Mouse (Mus musculus): ENCODE measurements around the gene Arntl. TPM values are rescaled to one million over a fixed set of nuclear protein-coding genes. Genes with fewer than 3 reads are reported as not detected.

The Arntl gene
- polyA plus RNA-seq, 1 experiment from 2014 or later: 11.2 TPM

DNA sequence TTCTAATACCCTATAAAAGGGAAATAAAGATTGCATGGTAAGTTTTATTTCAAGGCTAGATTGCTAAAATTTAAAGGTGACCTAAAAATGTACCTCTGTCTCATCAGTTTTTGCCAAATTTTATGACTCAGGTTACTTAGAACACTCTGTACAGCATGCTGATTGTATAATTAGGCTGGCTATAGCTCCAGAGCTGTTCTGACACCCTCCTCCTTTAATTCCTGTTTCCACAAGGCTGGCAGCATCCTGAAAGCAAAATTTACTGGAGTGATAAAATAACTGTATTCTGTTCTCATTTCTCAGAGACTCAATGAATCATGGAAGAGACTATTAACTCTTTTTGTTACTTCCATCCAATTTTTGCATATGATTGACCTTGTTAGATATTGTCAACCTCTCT lies 126.8 kb downstream of the Arntl start:
- no peak for ATAC-seq (ENCODE audit: low FRiP score, low TSS enrichment)
- Histone ChIP-seq H3K4me2 (replicated peaks; ENCODE audit: low read depth, low read length) (no peak overlapping the region), H3K36me3 (ENCODE audit: control insufficient read depth, insufficient read depth, low read length) (no peaks in the 10 kb centered on the region; the same call in 1 of the 2 replicates)

DNA sequence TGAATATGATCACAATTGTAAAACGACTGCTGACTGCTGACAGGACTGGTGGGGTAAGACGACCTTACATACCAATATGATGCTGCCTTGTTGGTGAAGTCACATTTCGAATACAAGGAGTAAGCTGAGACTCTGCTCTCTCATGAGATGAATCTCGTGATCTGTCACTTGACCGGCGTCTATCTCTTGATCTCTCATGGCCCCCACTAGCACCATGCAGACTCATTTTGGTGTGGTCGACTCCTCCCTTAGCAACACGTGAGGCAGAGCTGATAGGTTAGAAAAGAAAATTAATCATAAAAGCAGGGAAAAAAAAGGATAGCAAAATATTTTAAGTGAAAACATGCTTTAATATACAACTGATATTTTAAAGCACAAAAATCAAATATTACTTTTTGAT lies 128.0 kb downstream of the Arntl start:
- Histone ChIP-seq H3K4me3 (ENCODE audit: low read length) (no peak overlapping the region), H3K9me3 (ENCODE audit: control insufficient read depth, low read length) (no peaks in the 10 kb centered on the region), H3K4me1 (ENCODE audit: control insufficient read depth, insufficient read depth, low read length) (no peaks in the 10 kb centered on the region), H3K27ac (ENCODE audit: low read depth, low read length) (no peak overlapping the region), H3K36me3 (ENCODE audit: control insufficient read depth, insufficient read depth, low read length) (no peaks in the 10 kb centered on the region; the same call in 1 of the 2 replicates), H3K4me2 (replicated peaks; ENCODE audit: low read depth, low read length) (no peak overlapping the region), H3K27me3 (ENCODE audit: control insufficient read depth, insufficient read depth, low read length) (no peaks in the 10 kb centered on the region), H3K9ac (ENCODE audit: low read depth, low read length) (no peak overlapping the region)
- 82% methylated on average over 8 of the region's 8 CpGs for WGBS
- no peak for ATAC-seq (ENCODE audit: low FRiP score, low TSS enrichment)

More for the DNA sequence above, 126.8 kb downstream of the Arntl start:
- H3K9me3 ChIP-seq (ENCODE audit: control insufficient read depth, low read length): no peaks in the 10 kb centered on the region
- no peaks in the 10 kb centered on the region for H3K4me1 ChIP-seq (ENCODE audit: control insufficient read depth, insufficient read depth, low read length)
- H3K9ac ChIP-seq (ENCODE audit: low read depth, low read length): no peak overlapping the region
- no peaks in the 10 kb centered on the region for H3K27me3 ChIP-seq (ENCODE audit: control insufficient read depth, insufficient read depth, low read length)
- no peak overlapping the region for H3K27ac ChIP-seq (ENCODE audit: low read depth, low read length)
- no peak overlapping the region for H3K4me3 ChIP-seq (ENCODE audit: low read length)

- H3K9ac ChIP-seq (ENCODE audit: low read depth, low read length): no peak overlapping the region
- WGBS: 58% methylated on average over 4 of the region's 4 CpGs
- ATAC-seq (ENCODE audit: low FRiP score, low TSS enrichment): no peak
- H3K27ac ChIP-seq (ENCODE audit: low read depth, low read length): no peak overlapping the region
- H3K27me3 ChIP-seq (ENCODE audit: control insufficient read depth, insufficient read depth, low read length): no peaks in the 10 kb centered on the region
- H3K4me1 ChIP-seq (ENCODE audit: control insufficient read depth, insufficient read depth, low read length): no peaks in the 10 kb centered on the region
- H3K36me3 ChIP-seq (ENCODE audit: control insufficient read depth, insufficient read depth, low read length): no peaks in the 10 kb centered on the region
- no peak overlapping the region for H3K4me2 ChIP-seq (replicated peaks; ENCODE audit: low read depth, low read length)
- H3K4me3 ChIP-seq (ENCODE audit: low read length): no peak overlapping the region
- H3K9me3 ChIP-seq (ENCODE audit: control insufficient read depth, low read length): no peaks in the 10 kb centered on the region
Observed at GRCm38 (mm10) chr7:113347271-113347670, 140.0 kb downstream of the Arntl start.

DNA sequence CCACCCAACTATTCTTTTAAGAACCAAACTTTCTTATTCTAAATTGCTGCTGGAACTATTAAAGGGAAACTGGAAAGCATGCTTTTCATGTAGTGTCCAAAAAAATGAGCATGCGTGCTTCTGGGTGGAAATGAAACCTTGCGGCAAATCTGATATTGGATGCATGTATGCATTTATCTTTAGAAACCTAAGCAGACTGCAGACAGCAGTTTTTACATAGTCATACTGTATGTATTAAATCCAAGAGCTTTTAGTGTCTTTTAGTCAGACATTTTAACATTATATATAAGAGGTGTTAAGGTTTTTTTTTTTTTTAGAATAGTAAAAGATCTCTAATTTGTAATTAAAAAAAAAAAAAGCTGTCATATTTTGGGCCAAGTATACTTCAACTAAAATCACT lies 140.4 kb downstream of the Arntl start:
- H3K9ac ChIP-seq (ENCODE audit: low read depth, low read length): no peak overlapping the region
- ATAC-seq (ENCODE audit: low FRiP score, low TSS enrichment): no peak
- H3K4me1 ChIP-seq (ENCODE audit: control insufficient read depth, insufficient read depth, low read length): no peaks in the 10 kb centered on the region
- H3K27ac ChIP-seq (ENCODE audit: low read depth, low read length): no peak overlapping the region
- no peak overlapping the region for H3K4me3 ChIP-seq (ENCODE audit: low read length)
- no peaks in the 10 kb centered on the region for H3K9me3 ChIP-seq (ENCODE audit: control insufficient read depth, low read length)
- WGBS: 95% methylated on average over 2 of the region's 2 CpGs
- no peaks in the 10 kb centered on the region for H3K27me3 ChIP-seq (ENCODE audit: control insufficient read depth, insufficient read depth, low read length)
- H3K4me2 ChIP-seq (replicated peaks; ENCODE audit: low read depth, low read length): no peak overlapping the region
- no peaks in the 10 kb centered on the region for H3K36me3 ChIP-seq (ENCODE audit: control insufficient read depth, insufficient read depth, low read length)

DNA sequence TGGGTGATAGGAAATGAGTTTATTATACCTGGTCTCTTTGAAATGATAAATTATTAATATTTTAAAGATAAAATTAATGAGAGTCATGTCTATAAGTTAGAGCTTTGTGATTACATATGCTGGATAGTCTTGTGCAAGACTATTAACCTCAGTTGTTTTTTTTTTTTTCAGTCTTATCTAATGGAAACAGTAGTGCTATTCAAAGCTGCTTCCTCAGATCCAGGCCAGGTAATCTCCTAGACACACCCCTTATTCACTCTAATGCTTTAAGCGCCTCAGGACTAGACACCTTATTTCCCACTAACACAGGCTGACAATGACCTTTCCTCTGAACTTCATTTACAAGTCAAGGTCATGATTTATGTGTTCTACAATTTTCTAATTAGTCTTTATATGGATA lies 141.8 kb downstream of the Arntl start:
- Histone ChIP-seq H3K9ac (ENCODE audit: low read depth, low read length) (no peak overlapping the region), H3K27ac (ENCODE audit: low read depth, low read length) (no peak overlapping the region), H3K36me3 (ENCODE audit: control insufficient read depth, insufficient read depth, low read length) (no peaks in the 10 kb centered on the region), H3K27me3 (ENCODE audit: control insufficient read depth, insufficient read depth, low read length) (no peaks in the 10 kb centered on the region), H3K4me1 (ENCODE audit: control insufficient read depth, insufficient read depth, low read length) (no peaks in the 10 kb centered on the region), H3K4me3 (ENCODE audit: low read length) (no peak overlapping the region), H3K9me3 (ENCODE audit: control insufficient read depth, low read length) (no peaks in the 10 kb centered on the region), H3K4me2 (replicated peaks; ENCODE audit: low read depth, low read length) (no peak overlapping the region)
- 79% methylated on average over 1 of the region's 1 CpGs for WGBS
- no peak for ATAC-seq (ENCODE audit: low FRiP score, low TSS enrichment)

Other genes with a start within 250 kb of the Arntl start
- gene Btbd10, start 161.9 kb downstream of the Arntl start, polyA plus RNA-seq (2014; fragmentation: Nextera tagmentation; extraction: Ambion mirVana): 18.0 and 24.4 TPM in 2 replicates
- not detected in 2 replicates for gene Pth, start 181.1 kb downstream of the Arntl start, polyA plus RNA-seq (2014; fragmentation: Nextera tagmentation; extraction: Ambion mirVana)

All from kidney, embryonic 14.5 days (tissue).